Mouse (Mus musculus): ENCODE data around the gene Mxd4.
A peak's percentile ranks its signal among the peaks of the same experiment; 100 is the strongest.

Mxd4 gene

DNA sequence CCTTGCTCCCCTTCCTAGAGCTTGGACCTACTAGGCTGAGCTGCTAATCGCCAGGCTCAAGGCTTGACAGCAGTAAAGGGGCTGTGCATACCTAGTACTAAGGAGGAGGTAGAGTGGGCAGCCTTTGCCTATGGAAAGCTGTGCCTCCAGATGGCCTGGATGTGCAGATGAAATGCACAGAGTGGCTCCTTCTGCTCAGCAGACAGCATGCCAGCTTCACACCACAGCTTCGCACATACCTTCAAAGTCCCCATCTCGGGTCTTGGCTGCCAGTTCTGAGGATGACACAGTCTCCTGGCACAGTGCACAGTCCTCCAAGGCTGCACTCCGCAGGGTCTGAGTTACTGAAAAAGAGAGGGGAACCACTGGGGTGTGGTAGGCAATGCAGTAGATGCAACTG is 9.7 kb upstream of the Mxd4 start:
- DNase-seq (ENCODE audit: low read depth): no peak

DNA sequence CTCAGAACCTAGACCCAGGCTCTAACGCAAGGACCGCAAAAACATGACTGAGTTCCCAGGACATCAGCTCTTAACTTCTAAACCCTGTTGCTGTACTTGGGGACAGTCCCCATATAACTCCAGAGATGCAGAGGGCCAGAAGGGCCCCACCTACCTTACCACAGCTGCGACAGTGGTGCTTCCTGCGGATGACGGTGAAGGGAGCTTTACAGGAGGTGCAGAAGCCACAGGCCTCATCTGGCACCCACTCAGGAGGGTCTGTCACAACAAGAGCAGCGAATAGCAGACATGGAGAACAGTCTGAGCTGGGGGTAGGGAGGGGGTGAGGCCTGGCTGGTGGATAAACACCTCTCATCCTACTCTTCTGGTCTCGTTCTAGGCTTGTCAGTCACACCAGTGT is 8.9 kb upstream of the Mxd4 start:
- DNase-seq (ENCODE audit: low read depth): no peak

DNA sequence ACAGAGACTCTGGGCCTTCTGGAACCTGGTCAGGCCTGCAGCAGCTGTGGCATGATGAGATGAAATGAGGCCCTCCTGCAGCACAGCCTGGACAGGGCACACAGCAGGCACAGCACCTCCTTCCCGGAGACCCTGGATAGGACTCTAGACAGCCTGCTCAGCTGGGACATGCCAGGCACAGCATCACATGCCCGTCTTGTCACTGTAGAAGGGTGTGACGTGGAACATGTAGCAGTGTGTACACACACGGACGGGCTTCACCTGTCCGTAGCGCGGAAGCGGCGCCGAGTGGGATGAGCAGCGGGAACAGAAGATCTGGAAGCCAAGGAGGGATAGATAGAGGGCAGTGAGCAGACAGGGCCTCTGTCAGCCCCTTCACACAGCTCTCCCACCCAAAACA is 8.3 kb upstream of the Mxd4 start:
- no peak for DNase-seq (ENCODE audit: low read depth)

DNA sequence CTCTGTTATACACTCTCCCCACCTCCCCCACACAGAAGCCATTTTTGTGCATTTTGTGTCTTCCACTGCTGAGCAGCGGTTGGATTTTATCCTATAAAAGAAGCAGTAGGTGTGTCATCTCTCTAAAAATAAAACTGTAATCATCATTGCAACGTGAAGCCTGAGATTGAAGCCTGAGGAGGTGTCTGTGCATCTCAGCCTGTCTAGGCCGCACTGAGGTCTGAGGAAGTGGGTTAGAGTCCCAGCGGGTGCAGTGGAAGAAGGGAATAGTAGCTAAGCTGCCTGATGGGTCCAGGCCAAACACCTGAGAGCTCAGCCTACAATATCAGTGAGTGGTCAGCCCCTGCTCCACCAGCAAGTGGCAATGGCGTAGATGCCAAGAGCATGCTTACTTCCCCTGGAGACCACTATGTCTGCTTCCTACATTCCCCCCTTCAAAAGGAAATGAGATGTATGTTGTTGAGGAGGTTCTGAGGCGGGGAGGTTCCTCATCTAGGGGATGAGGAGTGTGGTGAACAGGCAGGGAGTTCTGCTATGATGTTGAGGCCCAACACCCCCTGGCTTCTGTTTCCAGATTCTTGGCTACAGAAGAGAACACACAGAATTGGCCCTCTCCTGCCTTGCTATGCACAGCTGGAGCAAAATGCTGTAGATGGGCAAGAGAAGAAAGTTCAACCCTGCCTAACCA is 7.6 kb upstream of the Mxd4 start:
- no peak for DNase-seq (ENCODE audit: low read depth)

- DNase-seq (ENCODE audit: low read depth): no peak
Observed at GRCm38 (mm10) chr5:34194426-34194825, 6.9 kb upstream of the Mxd4 start.

DNA sequence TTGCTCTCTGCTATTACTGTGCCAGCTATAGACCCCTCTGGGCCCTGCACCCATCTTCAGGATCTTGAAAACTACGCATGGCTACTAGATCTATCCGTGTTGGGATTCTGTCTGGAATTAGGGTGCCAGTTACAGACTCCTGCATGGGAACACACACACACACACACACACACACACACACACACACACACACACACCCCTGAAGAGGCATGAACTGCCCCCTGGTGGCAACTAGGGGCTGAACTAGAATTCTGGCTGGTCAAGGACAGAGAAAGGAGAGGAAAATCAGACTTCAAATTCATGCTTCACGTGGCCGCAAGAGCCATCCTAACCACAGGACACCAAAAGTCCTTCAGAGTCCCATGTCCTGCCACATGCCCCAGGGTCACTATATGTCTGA is 4.3 kb upstream of the Mxd4 start:
- peak; percentile 54 for DNase-seq (ENCODE audit: low read depth)

GRCm38 (mm10) chr5:34191021-34191420 is 3.5 kb upstream of the Mxd4 start:
- peak; percentile 87 for DNase-seq (ENCODE audit: low read depth)

GRCm38 (mm10) chr5:34189521-34189920 is 2.0 kb upstream of the Mxd4 start:
- no peak for DNase-seq (ENCODE audit: low read depth)

GRCm38 (mm10) chr5:34188856-34189255 is 1.3 kb upstream of the Mxd4 start:
- DNase-seq (ENCODE audit: low read depth): no peak

DNA sequence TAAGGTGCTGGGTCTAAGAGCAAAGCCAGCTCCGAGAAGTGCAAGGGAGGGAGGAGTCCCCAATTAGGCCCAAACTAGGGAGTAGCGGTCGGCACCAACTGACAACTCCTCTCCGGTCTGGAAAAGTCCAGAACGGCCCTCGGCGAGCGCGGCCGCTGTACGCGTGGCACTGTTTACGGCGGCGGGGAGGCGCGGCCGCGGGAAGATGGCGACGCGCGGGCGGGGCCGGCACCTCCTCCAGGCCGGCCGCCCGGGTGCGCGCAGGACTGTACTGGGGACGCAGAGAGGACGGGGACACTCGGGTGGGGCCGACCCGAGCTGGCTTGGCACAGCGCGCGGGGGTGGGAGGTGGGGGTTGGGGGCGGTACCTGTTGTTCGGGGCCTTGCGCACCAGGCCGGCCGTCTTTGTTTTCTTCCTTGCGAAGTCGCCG is 544 bp downstream of the Mxd4 start:
- peak; percentile 78 for DNase-seq (ENCODE audit: low read depth)

DNA sequence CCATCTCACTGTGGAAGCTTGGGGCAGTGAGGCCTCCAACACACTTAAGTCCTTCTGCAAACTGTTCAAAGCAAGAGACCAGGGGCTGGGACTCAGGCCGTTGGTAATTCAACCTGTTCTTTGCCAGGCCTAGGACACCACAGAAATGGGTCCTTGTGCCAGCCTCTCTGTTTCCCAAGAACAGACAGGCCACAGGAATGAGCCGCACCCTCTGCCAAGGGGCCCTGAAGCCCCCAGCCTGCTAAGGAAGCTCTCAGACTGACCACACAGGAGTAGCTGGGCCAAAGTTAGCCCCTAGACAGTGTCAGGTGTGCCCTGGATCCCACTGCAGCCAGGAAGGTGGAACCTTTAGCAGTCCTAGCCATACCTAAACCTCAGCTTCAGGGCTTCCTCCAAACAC is 1.1 kb downstream of the Mxd4 start:
- DNase-seq (ENCODE audit: low read depth): peak; percentile 38

DNA sequence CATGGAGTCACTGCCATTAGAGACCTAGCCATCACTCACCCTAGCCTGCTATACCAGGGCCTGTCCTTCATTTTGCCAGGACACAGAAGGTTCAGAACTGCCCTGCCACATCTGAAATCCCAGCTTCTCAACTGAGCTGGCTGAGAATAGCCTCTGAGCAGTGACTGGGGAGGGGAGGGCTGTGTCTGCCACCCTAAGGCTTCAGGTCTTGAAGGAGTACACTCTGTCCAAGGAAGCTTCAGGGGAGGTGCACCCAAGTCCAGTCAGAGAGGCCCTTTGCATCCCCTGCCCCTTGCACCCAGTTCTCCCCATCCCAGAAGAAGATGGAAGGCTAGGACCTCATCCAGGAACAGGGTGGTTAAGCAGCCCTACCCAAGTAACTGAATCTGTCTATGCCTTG is 1.7 kb downstream of the Mxd4 start:
- DNase-seq (ENCODE audit: low read depth): no peak

DNA sequence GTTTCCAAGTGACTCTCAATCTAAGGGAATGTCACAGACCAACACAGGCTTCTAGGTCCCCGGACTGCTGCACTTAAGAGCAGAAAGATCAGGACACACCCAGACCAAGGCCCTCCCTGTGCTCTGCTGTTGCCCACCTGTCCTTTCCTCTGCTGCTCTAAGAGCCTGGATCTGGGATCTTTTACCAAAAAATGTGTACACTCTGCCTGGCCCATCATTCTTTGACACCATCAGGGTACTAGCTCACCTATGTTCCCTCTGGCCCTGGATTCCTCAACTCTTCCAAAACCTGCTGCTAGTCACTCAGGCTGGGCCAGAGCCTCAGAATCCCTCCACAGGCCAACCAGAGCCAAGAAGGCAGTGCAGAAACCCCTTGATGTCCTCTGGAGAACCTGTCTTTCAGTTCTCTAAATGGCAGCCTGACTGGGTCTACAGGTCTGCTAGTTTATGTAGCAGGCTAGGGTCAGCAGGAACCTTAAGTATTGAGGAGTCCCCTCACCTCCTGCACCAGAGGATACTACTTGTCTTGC is 2.4 kb downstream of the Mxd4 start:
- DNase-seq (ENCODE audit: low read depth): no peak

- DNase-seq (ENCODE audit: low read depth): no peak
Observed at GRCm38 (mm10) chr5:34183976-34184375, 3.5 kb downstream of the Mxd4 start.

DNA sequence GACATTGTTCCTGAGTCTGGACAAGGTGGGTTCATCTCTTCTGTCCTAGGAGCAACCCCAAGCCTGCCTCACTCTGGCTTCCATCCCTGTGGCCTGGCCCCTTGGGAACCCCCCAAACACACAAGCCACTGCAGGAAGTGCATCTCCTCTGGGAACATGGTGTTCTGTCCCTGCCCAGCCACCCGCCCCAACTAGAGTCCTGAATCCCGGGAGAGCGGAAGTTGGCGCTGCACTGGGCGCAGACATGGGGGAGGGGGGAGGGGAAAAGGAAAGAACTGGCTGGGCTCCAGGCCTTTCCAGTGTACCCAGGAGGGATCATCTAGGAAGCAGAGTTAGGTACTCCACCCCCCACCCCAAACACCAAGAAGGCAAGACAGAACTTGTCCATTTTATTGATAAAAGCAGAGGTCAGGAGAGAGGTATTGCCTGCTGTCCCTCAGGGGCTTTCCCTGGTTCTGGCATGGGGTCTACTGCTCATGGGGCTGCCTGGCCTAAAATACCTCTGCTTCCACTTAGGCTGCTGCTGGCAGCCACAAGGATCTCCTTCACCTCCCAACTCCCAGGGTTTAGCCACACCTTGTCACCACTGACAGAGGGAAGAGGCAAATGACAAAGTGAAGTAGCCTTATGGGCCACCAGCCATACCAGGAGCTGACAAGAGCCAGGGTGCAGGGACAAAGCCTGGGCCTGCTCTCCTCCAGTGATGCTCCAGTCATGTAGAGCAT is 4.2 kb downstream of the Mxd4 start:
- DNase-seq (ENCODE audit: low read depth): no peak

DNA sequence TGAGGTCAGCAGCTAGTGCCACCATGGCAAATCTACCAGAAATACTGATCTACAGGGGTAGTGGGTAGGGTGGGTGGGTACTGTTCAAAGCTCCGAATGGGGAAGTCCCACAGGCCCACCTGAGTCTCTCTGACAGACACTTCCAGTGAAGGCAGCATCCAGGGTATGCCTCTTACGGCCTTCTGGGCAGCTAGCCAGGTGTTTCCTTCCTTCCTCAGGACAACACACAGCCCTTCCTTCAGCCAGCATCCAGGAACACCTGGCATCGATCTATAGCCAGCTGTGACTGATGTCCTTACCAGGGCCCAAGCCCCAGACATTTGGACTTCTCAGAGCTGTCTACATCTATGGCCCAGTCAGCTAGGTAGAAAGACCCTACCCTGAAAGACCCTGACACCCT is 5.0 kb downstream of the Mxd4 start:
- DNase-seq (ENCODE audit: low read depth): peak; percentile 18

GRCm38 (mm10) chr5:34177821-34178220 is 9.7 kb downstream of the Mxd4 start:
- no peak for DNase-seq (ENCODE audit: low read depth)

DNA sequence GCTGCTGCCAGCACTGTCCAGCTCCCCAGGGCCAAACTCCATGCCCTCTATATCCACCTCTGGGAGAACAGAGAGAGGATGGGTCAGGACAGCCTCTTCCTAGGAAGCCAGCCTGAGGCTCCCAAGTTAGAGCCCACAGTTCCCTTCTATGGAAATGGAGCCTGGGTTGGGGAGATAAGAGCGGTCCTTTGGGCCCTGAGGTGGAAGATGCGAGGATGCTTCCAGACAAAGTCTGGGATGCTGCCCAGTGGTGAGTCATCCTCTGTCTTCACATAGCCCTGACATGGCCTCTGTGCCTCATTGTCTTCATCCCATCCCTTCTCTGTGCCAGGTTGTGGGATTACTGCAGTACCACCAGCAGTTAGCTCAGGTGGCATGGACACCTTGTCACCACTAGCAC is 10.4 kb downstream of the Mxd4 start:
- DNase-seq (ENCODE audit: low read depth): no peak

DNA sequence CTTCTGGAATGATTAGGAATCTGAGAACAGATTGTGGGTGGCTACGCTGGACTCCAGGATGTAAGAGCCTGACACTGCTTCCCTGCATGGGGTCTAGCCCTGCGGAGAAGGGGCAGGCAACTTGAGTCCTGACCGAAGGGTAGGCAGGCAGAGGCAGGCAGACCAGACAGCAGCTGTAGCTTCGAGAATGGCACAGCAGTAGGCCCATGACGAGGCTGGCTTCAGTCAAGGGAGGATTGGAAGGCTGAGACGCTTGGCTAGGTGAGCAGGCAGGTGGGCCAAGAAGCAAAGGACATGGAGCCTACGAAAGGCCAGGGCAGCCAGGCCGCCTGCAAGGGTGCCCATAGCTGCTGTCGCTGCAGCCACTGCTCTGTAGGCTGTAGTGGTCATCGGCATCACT is 10.8 kb downstream of the Mxd4 start:
- DNase-seq (ENCODE audit: low read depth): no peak

DNA sequence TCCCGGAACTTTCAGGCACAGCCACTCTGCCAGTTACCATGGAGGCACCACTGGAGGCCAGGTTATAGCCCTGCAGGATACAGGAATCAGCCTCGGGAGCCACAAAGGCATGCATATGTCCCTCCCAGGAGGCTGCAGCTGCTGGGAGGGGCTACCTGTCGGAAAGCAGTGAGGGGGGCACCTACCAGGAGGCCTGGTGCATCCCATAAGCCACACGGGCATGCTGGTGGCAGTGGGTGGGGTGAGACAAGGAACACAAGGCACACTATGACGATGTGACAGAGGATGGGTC is 12.2 kb downstream of the Mxd4 start:
- DNase-seq (ENCODE audit: low read depth): no peak

GRCm38 (mm10) chr5:34174550-34175402 is 12.7 kb downstream of the Mxd4 start:
- no peak for DNase-seq (ENCODE audit: low read depth)

DNA sequence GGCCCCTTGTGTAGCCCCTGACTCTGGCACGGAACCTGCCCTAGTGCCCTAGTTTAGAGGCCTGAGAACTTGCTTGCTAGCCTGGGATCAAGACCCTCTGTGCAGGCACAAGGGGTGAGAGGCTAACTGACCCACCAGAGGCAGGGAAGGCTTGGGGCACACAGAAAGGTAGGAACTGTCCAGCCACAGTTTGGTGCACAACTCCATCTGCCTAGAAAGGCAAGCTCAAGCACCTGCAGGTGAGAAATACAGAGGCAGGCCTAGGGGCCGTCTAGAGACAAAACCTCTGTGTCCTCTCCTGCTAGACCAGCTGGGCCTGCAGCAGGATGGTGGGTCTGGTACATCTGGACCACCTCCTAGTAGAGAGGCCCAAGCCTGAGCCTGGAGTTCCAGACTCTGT is 13.5 kb downstream of the Mxd4 start:
- DNase-seq (ENCODE audit: low read depth): no peak

DNA sequence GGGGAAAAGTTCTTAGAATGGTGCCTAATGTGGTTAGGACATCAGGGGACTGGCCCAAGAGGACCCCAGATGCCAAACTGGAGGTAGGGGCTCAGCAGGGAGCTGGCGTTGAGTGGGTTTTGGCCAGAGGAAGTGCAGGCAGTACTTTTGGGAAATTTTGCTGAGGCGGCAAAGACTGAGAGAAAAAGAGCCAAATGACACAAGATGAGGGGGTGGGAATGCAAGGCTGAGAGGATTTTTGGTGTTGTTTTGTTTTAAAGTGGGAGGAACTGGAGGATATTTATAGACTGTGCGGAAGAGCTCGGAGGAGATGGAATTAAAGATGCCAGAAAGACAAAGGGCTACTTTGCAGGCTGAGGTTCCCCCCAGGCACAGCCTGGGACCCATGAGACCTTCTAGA is 16.8 kb downstream of the Mxd4 start:
- DNase-seq (ENCODE audit: low read depth): no peak
